Mouse (Mus musculus) urinary bladder, postnatal 36 days (tissue): ENCODE data around the gene Rab43.
"Not testable (repeated sequence)": the region's sequence is repeated elsewhere in the genome, so short reads cannot be mapped to it uniquely, and the experiment has no call there.

Experiments
- DNase-seq, 2 experiments: peaks; one replicate each; pipeline ENCODE4 v3.0.0; 2022; ENCODE audit warnings: low spot score in 2 of 2, mixed read lengths in 1 of 2

Rab43 gene

DNA sequence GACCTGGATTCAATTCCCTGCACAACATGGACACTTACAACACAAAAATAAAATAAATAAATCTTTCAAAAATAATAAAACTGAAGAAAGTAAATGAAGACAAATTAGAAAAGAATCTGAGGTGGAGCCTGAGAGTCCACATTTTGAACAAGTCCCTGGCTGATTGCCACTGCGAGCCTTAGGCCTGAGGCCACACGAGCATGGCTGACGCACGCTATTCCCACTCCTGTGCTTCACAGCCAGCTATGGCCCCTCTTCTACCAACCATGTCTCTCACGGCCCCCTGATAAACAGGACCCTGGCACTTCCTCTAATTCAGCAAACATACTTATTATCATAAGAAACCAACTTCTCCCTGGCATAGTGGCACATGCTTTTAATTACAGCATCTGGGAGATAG is 25.3 kb downstream of the Rab43 start:
- DNase-seq = no peak

DNA sequence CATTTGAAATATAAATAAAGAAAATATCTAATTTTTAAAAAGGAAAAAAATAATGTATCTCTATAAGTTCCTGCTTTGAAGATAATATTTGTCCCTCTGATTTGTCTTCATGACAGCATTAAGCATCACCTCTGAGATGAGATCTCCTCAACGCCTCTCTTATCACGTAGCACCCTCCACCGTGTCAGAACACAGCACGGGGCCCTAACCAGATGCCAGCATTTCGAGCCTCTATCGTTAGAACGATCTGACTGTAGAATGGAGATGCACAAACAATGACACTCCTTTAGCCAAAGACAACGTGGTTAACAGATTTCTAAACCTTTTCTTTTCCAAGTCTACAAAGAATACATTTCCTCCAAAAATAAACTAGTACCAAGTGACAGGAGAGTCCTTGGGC is 27.9 kb downstream of the Rab43 start:
- no peak for DNase-seq

DNA sequence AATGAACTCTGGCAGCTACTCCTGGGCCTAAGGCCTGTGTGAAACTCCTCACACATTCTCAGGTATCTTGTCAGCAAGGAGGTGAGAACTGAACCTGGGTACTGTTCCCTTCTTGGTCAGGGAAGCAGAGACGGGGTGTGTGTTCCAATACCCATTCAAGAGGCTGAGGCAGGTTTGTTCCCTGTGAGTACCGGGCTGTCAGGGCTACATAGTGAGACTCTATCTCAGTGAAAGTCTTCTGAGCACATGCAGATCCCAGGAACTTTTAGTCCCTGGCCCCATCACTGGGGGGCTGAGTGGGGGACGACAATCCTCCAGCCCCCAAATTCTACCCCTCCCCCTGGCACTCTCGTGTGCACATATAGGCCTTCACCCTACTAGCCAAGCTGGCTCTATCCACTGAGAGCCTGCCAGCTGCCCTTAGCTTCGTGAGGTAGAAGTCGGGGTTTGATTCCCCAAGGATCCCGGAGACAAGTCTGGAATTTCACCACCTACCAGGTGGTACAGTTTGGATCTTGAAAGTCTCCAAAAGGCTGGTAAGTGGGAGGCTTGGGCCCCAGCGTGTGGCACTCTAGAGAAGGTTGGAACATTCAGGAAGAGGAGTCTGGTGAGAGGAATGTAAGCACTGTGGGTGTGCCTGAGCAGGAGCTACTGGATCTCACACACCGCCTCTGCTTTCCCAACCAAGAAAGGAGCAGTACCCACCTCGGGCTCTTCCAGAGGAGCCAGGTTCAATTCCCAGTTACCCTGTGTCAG is 31.2 kb downstream of the Rab43 start:
- no peak for DNase-seq

DNA sequence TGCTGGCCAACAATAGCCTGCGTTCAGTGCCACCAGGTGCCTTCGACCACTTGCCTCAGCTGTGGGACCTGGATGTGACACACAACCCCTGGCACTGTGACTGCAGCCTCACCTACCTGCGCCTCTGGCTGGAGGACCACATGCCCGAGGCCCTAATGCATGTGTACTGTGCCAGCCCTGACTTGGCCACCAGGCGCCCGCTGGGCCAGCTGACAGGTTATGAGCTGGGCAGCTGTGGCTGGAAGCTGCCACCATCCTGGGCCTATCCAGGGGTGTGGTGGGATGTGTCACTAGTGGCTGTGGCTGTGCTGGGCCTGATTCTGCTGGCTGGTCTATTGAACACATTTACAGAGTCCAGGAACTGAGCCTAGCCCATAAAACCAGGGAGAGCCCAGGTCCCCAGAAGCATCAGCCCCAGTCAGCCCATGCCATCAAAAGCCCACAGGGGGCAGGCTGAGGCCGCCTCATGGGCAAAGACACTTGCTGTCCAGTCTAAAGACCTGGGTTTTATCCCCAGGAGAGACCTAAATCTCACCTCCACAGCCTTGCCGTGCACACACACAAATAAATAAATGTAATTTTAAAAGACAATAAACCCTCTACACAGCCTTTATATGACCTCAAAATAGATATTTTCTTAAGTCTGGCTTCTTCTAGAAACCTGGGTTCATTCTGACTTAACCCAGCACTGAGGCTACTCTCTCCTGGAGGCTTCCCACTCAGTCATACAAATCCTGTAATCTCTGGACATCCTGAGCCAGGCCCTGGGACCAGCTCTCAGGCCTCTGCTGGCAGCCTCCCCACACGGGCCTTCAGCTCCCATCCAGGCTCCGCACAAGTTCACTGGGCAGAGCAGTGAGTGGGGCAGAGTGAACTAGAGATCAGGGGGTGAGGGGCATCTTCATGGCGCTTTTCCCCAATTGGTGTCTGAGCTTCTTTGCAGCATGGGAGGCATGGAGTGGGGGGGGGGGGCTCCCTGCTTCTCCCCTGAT is 32.5 kb downstream of the Rab43 start:
- DNase-seq = no peak

DNA sequence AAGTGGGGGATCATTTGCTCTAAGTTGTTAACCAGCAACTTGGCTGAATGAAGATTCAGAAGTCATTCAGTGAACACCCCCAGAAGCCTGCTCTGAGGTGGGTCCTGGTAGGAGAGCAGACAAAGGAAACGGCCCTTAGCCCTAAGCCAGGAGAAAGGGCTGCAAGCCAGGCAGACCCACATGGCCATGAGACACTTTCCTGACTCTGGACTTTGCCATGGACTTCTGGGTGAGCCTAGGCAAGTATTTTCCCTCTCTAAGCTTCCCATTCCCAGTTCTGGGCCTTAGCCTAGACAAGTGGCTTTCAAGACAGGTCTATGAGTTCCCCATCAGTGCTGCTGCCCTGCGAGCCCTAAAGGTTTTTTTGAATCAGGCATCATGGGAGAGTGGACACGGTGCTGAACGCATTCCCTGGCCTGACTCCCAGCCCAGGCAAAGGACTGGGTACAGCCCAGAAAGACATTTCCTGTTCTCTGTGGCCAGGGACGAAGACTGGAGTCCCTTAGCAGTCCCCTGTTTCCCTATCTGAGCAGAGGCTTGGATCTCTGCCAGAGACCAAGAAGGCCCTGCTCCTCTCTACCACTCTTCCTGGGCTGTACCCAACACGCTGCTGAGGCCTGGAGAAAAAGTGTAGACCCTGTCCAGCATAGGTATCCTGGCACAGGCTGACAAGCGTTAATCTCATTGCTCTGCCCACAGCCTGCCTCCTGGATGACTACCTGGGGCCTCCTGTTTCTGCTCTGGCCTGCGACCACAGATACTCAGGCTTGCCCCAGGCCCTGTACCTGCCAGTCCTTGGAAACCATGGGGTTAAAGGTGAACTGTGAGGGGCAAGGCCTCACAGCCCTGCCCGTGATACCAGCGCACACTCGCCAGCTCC is 33.4 kb downstream of the Rab43 start:
- no peak for DNase-seq

DNA sequence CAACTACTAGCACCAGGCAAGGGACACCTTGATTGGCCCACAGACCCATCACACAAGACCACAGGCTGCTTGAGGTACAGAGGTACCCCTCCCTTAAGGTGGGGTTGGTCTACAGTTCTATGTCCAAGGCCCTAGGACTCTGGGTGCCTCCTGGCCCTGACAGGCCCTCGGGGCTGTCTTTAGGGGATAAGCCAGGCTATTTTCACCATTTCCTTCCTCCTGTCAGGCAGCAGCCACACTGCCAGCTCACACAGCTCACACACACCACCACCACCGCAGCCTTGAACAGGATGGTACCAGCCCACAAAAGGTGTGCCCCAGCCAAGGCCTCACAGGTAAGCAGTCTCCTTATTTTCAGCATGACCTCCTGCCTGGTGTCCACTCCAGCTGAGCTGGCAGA is 34.1 kb downstream of the Rab43 start, which contains the start of gene Gp9:
Gp9 (plus strand) TSS at position 231 of the 400 bp plus-strand sequence.
- DNase-seq = no peak

DNA sequence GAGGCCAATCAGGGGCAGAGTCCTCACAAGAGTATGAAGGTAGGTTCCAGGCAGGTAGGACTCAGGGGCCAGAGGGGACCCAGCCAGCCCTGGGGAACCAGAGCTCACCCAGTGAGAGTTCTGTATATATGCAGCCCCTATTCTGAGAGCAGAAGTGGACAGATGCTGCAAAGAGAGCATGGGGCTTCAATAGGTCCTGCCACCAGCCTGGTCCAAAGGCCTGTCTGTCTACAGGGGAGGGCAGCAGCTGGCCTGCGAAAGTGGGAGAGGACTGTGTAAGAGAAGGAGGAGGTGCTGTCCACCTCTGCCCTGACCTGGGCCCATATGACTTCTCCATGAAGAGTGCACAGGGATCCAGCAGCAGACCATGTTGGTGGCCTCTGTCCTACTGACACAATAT is 35.3 kb downstream of the Rab43 start:
- DNase-seq = no peak

DNA sequence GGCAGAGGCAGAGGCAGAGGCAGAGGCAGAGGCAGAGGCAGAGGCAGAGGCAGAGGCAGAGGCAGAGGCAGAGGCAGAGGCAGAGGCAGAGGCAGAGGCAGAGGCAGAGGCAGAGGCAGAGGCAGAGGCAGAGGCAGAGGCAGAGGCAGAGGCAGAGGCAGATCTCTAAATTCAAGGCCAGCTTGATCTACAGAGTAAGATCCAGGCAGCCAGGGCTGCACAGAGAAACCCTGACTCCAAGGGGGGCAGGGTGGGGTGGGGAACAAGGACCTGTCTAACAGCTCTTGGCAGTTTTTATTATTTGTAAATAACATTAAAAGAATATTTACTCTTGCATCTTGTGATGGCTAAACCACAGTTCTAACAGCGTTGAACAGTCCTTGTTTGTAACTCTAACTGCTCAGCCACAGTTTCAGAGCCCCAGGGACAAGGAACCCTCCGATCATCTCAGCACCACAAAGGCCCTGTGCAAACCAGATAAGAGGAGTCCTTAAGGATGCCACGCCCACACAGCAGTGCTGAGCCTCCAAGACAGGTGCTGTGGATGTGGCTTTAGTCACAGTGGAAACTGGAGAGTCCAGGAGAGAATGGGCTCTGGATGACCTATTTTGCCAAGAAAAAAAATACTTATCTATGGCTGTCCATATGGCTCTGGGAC is 36.2 kb downstream of the Rab43 start:
- no peak for DNase-seq

DNA sequence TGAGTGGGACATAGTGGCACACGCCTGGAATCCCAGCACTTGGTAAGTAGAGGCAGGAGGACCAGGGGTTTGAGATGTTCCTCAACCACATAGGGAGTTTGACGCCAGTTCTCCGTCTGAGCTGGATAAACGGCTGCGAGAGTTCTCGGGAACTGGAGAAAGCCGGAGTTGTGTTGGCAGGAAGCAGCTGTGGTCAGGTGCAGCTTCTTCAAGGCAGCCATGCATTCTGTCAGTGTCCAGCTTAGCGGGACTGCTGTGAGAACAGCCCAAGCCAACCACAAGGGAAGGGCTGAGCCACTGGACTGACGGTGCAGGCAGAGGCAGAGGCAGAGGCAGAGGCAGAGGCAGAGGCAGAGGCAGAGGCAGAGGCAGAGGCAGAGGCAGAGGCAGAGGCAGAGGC is 37.1 kb downstream of the Rab43 start:
- no peak for DNase-seq

DNA sequence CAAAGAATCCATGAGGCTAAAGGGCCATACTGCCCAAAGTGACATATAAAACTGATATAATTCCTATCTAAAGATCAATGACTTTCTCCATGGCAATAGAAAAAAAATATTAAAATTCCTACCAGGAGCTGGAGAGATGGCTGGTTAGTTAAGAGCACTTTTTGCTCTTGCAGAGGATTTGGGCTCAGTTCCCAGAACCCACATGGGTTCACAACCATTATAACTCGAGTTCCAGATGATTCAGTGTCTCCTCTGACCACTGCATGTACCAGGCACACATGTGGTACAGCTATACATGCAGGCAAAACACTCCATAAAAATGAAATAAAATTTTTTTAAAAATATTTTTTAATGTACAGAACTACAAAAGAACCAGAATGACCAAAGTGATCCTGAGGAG is 37.5 kb downstream of the Rab43 start:
- DNase-seq = no peak

DNA sequence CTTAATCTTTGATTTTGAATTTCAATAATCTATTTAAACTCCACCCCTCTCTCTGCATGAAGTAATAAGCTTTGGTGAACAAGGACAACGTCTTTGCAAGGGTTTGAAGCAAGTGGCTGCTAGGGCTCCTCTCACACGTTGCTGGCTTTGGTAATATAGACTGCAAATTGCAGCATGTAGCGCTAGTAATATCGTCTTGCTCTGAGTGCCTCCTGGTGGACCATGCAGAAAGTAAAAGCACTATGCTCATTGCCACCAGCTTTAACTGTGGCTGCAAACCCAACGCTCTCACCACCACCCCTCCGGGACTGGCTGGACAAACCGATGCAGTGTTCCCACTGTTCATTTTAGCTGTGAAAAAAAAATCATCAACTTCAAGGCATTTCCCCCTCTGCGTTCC is 41.3 kb downstream of the Rab43 start:
- no peak for DNase-seq

DNA sequence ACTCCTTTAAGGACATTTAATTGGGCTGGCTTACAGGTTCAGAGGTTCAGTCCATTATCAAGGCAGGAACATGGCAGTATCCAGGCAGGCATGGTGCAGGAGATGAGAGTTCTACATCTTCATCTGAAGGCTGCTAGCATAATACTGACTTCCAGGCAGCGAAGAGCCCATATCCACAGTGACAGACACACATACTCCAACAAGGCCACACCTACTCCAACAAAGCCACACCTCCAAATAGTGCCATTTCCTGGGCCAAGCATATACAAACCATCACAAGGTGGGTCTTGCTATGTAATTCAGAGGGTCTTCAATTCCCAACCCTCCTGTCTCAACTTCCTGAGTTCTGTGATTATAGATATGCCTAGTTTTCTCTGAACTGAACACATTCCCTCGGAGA is 47.7 kb downstream of the Rab43 start:
- not testable (repeated sequence) for DNase-seq

DNA sequence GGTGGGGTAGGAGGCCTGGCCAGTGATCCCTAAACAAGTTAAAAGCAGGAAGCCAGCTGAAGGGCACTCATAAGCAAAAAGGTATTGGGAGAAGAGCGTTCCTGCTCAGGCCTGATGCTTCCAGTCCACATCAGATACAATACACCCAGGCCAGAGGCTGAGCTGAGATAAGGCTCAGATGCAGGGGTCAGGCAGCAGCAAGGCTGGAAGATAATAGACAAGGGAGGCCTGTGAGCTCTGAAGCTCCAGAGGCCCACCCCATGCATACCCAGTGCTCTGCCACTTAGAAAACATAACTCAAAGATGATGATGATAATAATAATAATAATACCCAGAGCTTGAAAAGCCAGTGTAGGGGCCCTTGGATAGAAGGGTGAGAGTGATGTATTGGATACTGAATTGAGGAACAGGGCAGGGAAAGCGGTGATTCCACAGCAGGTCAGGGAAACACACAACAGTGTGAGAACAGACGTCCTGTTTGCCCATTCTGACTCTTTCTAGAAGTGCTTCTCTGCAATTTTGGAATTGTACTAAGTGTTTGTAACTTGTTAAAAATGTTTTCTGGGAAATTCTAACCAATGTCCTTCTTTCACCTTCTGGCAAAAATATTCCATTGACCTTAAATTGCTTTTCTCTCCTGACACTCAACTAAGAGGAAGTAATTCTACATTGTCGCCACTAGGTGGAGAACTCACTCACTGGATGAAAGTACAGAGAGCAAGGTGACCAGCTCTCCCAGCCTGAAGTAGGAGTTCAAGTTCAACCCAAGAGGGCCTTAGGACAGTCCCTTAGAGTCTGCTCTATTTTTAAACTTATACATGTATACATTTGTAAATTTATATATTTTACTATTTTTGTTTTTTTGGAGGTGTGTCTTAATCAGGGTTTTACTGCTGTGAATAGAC is 48.3 kb downstream of the Rab43 start:
- DNase-seq = no peak

DNA sequence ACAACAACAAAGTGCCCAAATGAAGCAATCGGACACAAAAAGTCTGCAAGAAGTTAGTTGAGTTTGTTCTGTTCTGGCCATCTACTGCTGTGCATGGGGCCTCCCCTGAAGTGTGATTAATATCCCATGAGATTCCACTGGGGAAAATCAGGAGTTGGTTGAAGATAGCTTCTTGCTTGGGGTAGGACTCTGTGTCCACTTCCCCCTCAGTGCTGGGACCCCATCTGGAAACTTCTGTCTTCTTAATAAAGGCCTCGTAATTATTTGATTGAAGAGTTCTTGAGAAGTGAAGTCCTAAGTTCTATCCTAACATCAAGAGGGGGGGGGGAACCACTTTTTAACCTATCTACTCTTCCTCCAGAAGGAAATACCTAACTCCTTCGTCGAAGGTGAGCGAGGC is 49.8 kb downstream of the Rab43 start:
- DNase-seq = no peak

DNA sequence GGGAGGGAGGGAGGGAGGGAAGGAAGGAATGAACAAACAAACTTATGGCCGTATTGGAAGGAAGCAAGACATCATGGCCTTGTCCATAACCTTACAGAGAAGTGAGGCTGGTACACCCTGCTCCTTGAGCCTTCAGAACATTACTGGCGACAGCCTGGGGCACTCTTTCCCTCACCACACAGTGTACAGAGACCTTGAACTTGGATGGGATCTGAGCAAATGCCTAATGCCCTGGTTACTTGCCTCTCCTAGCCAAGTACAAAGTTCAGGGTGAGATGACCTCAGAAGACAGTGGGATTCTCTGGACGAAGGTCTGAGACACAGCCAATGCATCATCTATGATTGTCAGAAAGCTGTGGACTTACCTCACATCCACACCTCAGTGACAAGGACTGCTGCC is 52.1 kb downstream of the Rab43 start:
- DNase-seq = no peak

DNA sequence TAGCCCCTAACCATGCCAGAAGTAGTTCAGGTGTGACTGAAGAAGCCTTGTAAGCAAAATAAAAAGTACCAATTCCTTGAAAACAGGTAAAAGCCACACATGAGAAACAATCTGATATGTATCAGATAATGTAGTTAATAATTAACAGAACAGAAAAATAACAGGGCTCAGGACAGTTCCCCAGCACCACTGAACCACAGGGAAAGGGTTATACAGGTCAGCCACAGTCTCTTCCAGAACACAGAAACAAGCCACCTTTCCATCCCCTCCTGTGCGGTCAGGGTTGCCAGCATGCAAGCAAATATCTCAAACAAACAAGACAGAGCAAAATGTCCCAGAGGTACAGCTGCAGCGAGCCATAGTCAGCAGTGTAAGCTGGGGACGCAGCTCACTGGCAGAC is 52.6 kb downstream of the Rab43 start:
- no peak for DNase-seq

DNA sequence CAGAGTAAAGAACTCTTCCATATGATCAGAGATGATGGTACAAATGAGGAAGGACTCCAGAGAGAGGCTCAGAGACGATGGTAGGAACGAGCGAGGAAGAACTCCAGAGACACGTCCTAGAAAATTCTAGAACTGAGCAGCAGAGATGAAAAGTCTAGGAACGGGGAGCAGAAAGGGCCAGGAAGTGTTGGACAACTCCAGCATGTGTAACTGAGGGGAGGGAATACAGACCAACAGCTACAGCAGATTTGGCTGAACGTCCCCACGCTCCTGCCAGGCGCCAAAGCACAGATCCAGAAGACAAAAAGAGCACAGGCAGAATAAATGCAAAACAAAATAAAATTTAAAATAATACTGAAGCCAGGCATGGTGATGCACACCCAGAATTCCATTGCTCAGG is 55.1 kb downstream of the Rab43 start:
- no peak for DNase-seq

DNA sequence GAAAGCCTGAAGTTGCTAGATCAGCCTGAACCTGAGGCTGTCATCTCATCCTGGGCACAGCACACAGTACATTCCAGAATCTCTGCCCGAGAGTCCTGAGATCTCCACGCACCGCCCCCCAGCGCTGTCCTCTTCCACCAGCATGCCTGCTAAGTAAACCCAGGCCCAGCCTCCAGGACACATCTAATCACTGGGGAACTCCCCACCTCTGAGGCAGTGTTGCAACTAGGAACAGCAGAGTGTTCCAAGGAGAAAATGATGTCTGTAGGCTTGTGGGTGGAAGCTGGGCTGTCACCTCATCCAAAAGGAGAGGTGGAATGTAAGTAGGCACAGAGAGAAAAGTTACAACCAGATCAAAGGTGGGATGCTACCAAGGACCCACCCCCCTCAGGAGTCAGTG is 56.8 kb downstream of the Rab43 start:
- DNase-seq = no peak

DNA sequence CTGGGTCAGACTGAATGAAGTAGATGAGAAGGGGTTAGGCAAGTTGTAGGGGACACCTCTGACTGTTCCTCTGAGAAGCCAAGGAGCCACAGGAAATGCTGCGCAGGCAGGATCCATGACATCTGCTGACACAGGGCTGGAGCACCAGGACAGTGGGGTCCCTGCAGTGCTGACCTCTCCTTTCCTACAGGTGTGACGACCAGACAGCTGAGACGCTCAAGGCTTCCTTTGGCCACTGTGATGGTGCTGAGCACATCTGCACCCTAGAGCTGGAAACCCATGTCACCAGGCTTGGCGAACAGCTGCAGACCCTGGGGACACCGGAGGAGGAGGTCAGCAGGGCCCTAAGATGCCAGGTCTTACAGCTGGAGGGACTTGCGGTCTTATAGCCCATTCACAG is 60.4 kb downstream of the Rab43 start:
- DNase-seq = no peak

DNA sequence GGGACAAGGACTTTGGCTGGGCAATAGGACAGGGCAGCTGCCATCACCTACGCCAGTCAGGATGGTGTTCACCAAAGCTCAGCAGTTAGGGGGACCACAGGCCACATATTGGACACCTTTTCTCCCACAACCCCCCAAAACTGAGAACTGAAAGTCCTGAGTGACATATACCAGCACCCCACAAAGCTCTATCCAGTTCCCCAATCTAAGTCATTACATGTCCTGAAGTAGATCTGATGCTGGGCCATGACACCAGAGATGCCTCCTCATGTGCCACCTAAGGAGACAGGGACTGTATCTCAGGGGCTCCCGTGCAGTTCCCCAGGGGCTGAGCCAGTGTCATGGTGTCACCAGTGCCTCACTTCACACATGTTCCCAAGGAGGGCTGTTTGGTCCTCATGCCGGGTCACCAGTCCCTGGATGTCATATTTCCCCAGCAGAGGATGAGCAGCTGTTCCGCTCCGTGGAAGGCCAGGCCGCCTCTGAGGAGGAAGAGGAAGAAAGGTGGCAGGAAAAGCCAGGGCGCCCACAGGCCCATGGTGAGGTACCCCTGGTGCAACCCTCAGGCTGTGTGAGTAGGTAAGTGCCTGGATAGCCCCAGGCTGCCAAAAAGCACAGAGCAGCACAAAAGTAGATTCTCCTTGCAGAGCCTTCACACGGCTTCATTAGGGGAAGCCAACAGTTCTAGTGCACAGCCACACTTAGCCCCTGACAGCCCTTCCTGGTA is 61.6 kb downstream of the Rab43 start:
- no peak for DNase-seq
